Mouse (Mus musculus) forebrain, embryonic 15.5 days (tissue): ENCODE results near the gene Alkbh6. TPM values are rescaled to one million over a fixed set of nuclear protein-coding genes. Genes with fewer than 3 reads are reported as not detected.

ENCODE experiments used
- ATAC-seq: fragments of 200-750 bp; cut with Nextera tagmentation; replicated peaks from 2 replicates; pipeline ENCODE4 v1.8.0; 2017; ENCODE audit warnings: mild to moderate bottlenecking, moderate TSS enrichment, moderate library complexity
- H3K27ac ChIP-seq: fragments of 300-500 bp; sonication (generic); replicated peaks from 2 replicates; pipeline ENCODE4 v1.5.1; 2015; ENCODE audit warnings: mild to moderate bottlenecking, inconsistent platforms
- H3K27me3 ChIP-seq: fragments of 300-500 bp; sonication (generic); 2 replicates; pipeline ENCODE4 v1.6.1; 2015; ENCODE audit warnings: inconsistent platforms
- H3K36me3 ChIP-seq: fragments of 300-500 bp; sonication (generic); 2 replicates; pipeline ENCODE4 v1.6.1; 2015; ENCODE audit warnings: mild to moderate bottlenecking, inconsistent platforms
- H3K4me1 ChIP-seq: fragments of 300-500 bp; sonication (generic); 2 replicates; pipeline ENCODE4 v1.6.1; 2015; ENCODE audit warnings: inconsistent platforms
- H3K4me2 ChIP-seq: fragments of 300-500 bp; sonication (generic); replicated peaks from 2 replicates; pipeline ENCODE4 v1.6.1; 2015; ENCODE audit warnings: mild to moderate bottlenecking, inconsistent platforms
- H3K4me3 ChIP-seq: fragments of 300-500 bp; sonication (generic); 2 replicates; pipeline ENCODE4 v1.5.1; 2015; ENCODE audit warnings: mild to moderate bottlenecking, inconsistent platforms
- H3K9ac ChIP-seq: fragments of 300-500 bp; sonication (generic); replicated peaks from 2 replicates; pipeline ENCODE4 v1.6.1; 2015; ENCODE audit warnings: mild to moderate bottlenecking, inconsistent platforms
- H3K9me3 ChIP-seq: fragments of 300-500 bp; sonication (generic); 2 replicates; pipeline ENCODE4 v1.6.1; 2016; ENCODE audit warnings: inconsistent platforms
- WGBS: fragments of 180-500 bp; shearing (Covaris S2); methylation state at CpG from one replicate; pipeline ENCODE4 v1.1.7; 2015; ENCODE audit warnings: mixed read lengths; 5-methylcytosine and 5-hydroxymethylcytosine counted together
- polyA plus RNA-seq: library from polyadenylated mRNA; unstranded; fragments of >200 nt; fragmentation: Nextera tagmentation; extraction: Ambion mirVana; gene quantifications from 2 replicates; pipeline ENCODE4 v1.2.1, GENCODE M21; 2015

Gene Alkbh6
- polyA plus RNA-seq, 1 experiment from 2014 or later: 99.6 TPM

- under 1% methylated on average over 39 of the region's 55 CpGs for WGBS
These were observed 54.3 kb downstream of the Alkbh6 start, which contains the start of gene Lrfn3 for GRCm38 (mm10) chr7:30362652-30363343. Lrfn3 (minus strand) TSS chr7:30362772.

DNA sequence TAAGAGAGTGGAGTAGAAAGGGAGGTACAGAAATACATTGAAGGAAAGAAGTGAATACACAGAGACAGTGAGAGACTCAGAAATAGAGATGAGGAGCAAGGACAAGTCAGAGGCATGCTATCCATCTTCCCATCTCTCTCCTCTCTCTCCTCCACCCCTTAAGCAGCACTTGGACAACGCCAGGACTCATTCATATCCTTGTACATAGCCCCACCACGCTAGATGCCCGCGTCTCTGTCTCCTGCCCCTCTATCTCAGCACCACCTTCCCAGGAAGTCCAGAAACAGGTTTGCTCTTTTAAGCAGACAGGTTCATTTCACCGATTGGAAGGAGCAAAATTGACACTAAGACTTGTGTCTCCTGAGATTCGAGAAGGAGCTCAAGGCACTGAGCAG is 54.8 kb downstream of the Alkbh6 start:
- Histone ChIP-seq H3K36me3 (peaks cover 10% of the 10 kb centered on the region), H3K9me3 (no peaks in the 10 kb centered on the region), H3K27me3 (0 out of 2 replicates have a peak, but pooled peaks cover 3% of the 10 kb centered on the region), H3K4me3 (peak overlapping the region; percentile 63), H3K9ac (peak overlapping the region; percentile 79), H3K4me2 (peak overlapping the region; percentile 90), H3K27ac (peak overlapping the region; percentile 38; the same call in 1 of the 2 replicates), H3K4me1 (peaks cover 46% of the 10 kb centered on the region)
- 69% methylated on average over 6 of the region's 6 CpGs for WGBS
- ATAC-seq: peak; percentile 46

More at GRCm38 (mm10) chr7:30362652-30363343, 54.3 kb downstream of the Alkbh6 start, which contains the start of gene Lrfn3:
- Histone ChIP-seq H3K9me3 (no peaks in the 10 kb centered on the region), H3K27ac (peak within 1 kb of the TSS; percentile 62), H3K4me2 (peak within 1 kb of the TSS; percentile 90), H3K27me3 (0 out of 2 replicates have a peak, but pooled peaks cover 3% of the 10 kb centered on the region), H3K4me1 (peaks cover 51% of the 10 kb centered on the region), H3K36me3 (peaks cover 14% of the 10 kb centered on the region), H3K4me3 (peak within 1 kb of the TSS; percentile 63), H3K9ac (peak within 1 kb of the TSS; percentile 79)
- ATAC-seq: peak; percentile 76

Other genes with a start within 250 kb of the Alkbh6 start
- 14.3 and 14.7 TPM in 2 replicates for gene Zfp82, start 235.8 kb upstream of the Alkbh6 start, polyA plus RNA-seq
- 2.3 and 2.4 TPM in 2 replicates for gene Gm26920, start 218.3 kb upstream of the Alkbh6 start, polyA plus RNA-seq
- 21.0 and 22.5 TPM in 2 replicates for gene Zfp566, start 218.2 kb upstream of the Alkbh6 start, polyA plus RNA-seq
- gene Zfp260, start 213.9 kb upstream of the Alkbh6 start, polyA plus RNA-seq: 112 and 122 TPM in 2 replicates
- gene Zfp382, start 186.8 kb upstream of the Alkbh6 start, polyA plus RNA-seq: 24.9 and 25.5 TPM in 2 replicates
- 16.1 and 18.4 TPM in 2 replicates for gene Zfp146, start 139.0 kb upstream of the Alkbh6 start, polyA plus RNA-seq
- gene Cox7a1, start 124.6 kb upstream of the Alkbh6 start, polyA plus RNA-seq: 3.3 and 4.2 TPM in 2 replicates
- gene Capns1, start 109.9 kb upstream of the Alkbh6 start, polyA plus RNA-seq: 62.5 and 67.8 TPM in 2 replicates
- 173 and 193 TPM in 2 replicates for gene Polr2i, start 76.8 kb upstream of the Alkbh6 start, polyA plus RNA-seq
- gene Tbcb, start 76.4 kb upstream of the Alkbh6 start, polyA plus RNA-seq: 352 and 364 TPM in 2 replicates
- not detected in 2 replicates for gene Ovol3, start 73.0 kb upstream of the Alkbh6 start, polyA plus RNA-seq
- 0.66 and 1.1 TPM in 2 replicates for gene Thap8, start 28.6 kb upstream of the Alkbh6 start, polyA plus RNA-seq
- gene Wdr62, start 28.3 kb upstream of the Alkbh6 start, polyA plus RNA-seq: 7.3 and 8.8 TPM in 2 replicates
- 117 and 120 TPM in 2 replicates for gene Clip3, start 17.0 kb upstream of the Alkbh6 start, polyA plus RNA-seq
- 7.3 and 9.0 TPM in 2 replicates for gene Syne4, start 6.1 kb downstream of the Alkbh6 start, polyA plus RNA-seq
- gene E130208F15Rik, start 13.0 kb downstream of the Alkbh6 start, polyA plus RNA-seq: not detected in 2 replicates
- gene Sdhaf1, start 15.2 kb downstream of the Alkbh6 start, polyA plus RNA-seq: 22.1 and 22.5 TPM in 2 replicates
- gene Lrfn3, start 54.1 kb downstream of the Alkbh6 start, polyA plus RNA-seq: 11.2 and 12.3 TPM in 2 replicates
- 22.5 and 24.3 TPM in 2 replicates for gene Tyrobp, start 105.0 kb downstream of the Alkbh6 start, polyA plus RNA-seq
- gene Hcst, start 111.1 kb downstream of the Alkbh6 start, polyA plus RNA-seq: not detected in 2 replicates
- 1.9 TPM in 2 replicates for gene Nfkbid, start 113.0 kb downstream of the Alkbh6 start, polyA plus RNA-seq
- 544 and 608 TPM in 2 replicates for gene Aplp1, start 136.8 kb downstream of the Alkbh6 start, polyA plus RNA-seq
- 0.20 and 0.47 TPM in 2 replicates for gene Kirrel2, start 149.0 kb downstream of the Alkbh6 start, polyA plus RNA-seq
- 0.23 TPM in 1 of 2 replicates, not detected in the other for gene Nphs1, start 149.6 kb downstream of the Alkbh6 start, polyA plus RNA-seq
- gene Prodh2, start 184.9 kb downstream of the Alkbh6 start, polyA plus RNA-seq: not detected in 2 replicates
- 115 and 121 TPM in 2 replicates for gene Arhgap33, start 226.3 kb downstream of the Alkbh6 start, polyA plus RNA-seq
- gene Hspb6, start 243.5 kb downstream of the Alkbh6 start, polyA plus RNA-seq: 9.3 and 10.4 TPM in 2 replicates
- gene Proser3, start 243.6 kb downstream of the Alkbh6 start, polyA plus RNA-seq: 12.3 and 13.9 TPM in 2 replicates